Mouse (Mus musculus) gastrocnemius, adult 2 months (tissue): ENCODE data around the gene Tmem237. TPM values are rescaled to one million over a fixed set of nuclear protein-coding genes. Genes with fewer than 3 reads are reported as not detected.

Experiments used
- DNase-seq: peaks from one replicate; pipeline ENCODE4 v3.0.0; 2022
- H3K27ac ChIP-seq: fragments of 200-600 bp; 2 replicates; pipeline ENCODE4 v1.8.1; 2022; ENCODE audit warnings: mild to moderate bottlenecking
- H3K4me3 ChIP-seq: fragments of 200-600 bp; 2 replicates; pipeline ENCODE4 v1.8.1; 2022; ENCODE audit warnings: mild to moderate bottlenecking, moderate library complexity
- CTCF ChIP-seq: fragments of 200-600 bp; IDR thresholded peaks from 2 replicates; pipeline ENCODE4 v1.8.1; 2022; ENCODE audit warnings: antibody characterized with exemption, mild to moderate bottlenecking, moderate library complexity
- intact Hi-C: fragments of 180-260 bp; cut with DNase I; formaldehyde crosslinking; loops from one replicate; pipeline ENCODE4 v1.15.1; 2025
- long read RNA-seq, 2 experiments: library from polyadenylated mRNA; stranded (forward); transcript quantifications; one replicate each; pipeline ENCODE4 v2.0.0; 2021
- total RNA-seq, 2 experiments: library from RNA; stranded (reverse); gene quantifications; 2 replicates each; pipeline ENCODE4 v1.2.3; 2021

Tmem237 gene
- total RNA-seq = 1 to 10 TPM; 3.5 to 4.1 TPM
- long read RNA-seq, experiment 1 = 0 reads
- long read RNA-seq, experiment 2 = 0 reads

DNA sequence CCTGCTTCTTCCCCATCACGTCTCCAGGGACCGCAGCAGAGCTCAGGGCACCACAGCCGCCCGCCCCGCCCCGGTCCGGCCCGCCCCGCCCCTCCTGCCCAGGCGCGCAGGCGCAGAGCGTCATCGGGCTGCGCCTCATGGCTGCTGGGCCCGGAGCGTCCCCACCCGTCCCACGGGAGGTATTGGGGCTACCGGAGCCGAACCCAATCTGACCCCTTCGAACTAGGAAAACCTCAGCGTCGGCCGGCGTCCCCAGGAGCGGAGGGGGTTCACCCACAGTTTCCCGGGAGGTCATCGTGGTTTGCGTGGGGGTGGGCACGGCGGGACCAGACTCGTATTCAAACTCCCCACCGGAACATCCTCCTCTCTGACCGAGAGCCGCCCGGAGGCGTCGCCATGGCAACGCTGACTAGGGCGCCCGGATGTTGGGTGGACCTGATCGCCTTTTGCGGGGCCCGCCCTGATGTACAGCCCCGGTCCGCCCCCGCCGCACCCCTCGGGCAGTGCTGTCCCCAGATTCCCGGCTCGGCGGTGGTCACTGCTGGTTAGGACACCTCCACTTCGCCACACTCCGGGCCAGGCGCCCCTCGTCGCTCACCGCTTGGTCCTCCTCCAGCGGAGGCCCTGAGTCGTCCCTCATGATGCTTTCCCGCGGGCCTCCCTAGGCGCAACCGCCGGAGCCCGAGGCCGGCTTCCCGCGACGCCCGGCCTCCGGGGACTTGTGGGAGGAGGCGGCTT, at the start of gene Tmem237:
TSS of gene Tmem237 (minus strand) at position 689 of the 738 bp plus-strand sequence.
- DNase-seq = peak; percentile 95
- peak within 1 kb of the TSS; percentile 87 for H3K27ac ChIP-seq
- H3K4me3 ChIP-seq = peak within 1 kb of the TSS; percentile 90
- no peak for TF ChIP-seq CTCF
- intact Hi-C loops = no loop called here

DNA sequence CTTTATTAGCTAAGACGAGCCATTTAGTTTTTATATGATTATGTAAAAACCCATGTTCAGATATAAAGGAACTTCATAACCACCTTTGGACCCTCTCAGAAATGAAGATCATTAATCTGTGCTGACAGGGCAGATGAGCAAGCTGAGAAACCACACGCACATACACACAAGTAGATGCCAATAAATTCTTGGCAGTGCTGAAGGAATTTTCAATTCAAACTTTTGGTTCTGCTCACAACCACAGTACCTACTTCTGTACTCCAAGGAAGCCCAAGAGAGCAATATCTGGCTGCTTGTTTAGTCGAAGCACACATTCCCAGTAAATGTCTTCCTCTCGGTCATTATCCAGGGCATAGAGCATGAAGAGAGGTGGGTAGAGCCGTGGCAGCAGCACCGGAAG, 49.4 kb upstream of the Tmem237 start:
- H3K4me3 ChIP-seq = no peak overlapping the region
- no peak overlapping the region for H3K27ac ChIP-seq
- intact Hi-C loops = no loop called here
- TF ChIP-seq CTCF = no peak
- no peak for DNase-seq

DNA sequence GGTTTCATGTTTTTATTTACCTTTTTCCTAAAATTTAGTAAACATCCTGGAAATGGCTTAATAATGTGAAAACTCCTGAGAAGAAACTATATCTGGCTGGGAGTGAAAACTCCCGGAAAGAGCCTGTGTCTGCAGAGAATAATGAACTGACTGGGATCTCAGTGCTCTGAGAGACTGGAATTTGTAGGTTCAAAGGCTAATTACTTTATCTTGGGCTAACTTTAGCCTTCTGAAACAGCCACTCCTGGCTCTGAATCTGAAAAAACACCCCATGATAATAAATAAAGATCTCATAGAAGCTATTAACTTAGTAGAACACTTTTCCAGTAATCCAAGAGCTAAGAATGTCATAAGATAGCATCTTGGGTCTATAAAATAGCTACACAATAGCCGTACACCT, 48.3 kb upstream of the Tmem237 start:
- no peak for TF ChIP-seq CTCF
- intact Hi-C loops = no loop called here
- no peak overlapping the region for H3K27ac ChIP-seq
- no peak overlapping the region for H3K4me3 ChIP-seq
- no peak for DNase-seq

DNA sequence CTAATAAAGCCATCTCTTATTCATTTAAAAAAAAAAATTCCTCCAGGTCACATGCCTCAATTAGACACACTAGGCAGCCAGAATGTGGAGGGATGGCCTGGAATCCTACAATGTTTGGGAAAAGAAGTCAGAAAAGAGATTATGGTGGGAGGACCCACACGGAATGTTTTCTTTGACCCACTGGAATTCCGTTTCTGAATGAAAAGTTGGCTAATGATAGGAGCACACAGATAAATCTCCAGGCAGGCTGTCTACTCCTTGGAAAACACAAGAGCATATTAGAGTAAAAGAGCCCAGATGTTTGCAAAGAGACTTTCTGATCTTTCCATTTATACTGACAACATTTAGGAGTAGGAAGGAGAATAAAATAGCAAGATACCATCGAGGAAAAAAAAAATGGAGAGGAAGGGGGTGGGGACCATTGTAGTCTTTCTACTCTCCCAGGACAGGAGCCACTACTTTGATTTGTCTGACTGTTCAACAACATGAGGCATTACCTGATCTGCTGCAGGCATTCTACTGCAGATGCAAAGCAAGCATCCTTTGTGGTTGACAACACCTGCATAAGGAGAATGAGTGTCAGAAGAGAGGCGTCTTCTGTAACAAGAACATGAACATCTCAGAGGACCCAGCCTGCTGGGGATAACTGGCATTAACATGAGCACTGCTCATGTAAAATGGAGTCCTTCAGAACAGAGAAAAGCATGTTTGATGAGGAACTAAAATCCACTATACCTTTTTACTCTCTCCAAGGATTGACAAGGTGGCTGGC, 47.6 kb upstream of the Tmem237 start:
- TF ChIP-seq CTCF = no peak
- Histone ChIP-seq H3K27ac (no peak overlapping the region), H3K4me3 (no peak overlapping the region)
- intact Hi-C loops = no loop called here
- no peak for DNase-seq

DNA sequence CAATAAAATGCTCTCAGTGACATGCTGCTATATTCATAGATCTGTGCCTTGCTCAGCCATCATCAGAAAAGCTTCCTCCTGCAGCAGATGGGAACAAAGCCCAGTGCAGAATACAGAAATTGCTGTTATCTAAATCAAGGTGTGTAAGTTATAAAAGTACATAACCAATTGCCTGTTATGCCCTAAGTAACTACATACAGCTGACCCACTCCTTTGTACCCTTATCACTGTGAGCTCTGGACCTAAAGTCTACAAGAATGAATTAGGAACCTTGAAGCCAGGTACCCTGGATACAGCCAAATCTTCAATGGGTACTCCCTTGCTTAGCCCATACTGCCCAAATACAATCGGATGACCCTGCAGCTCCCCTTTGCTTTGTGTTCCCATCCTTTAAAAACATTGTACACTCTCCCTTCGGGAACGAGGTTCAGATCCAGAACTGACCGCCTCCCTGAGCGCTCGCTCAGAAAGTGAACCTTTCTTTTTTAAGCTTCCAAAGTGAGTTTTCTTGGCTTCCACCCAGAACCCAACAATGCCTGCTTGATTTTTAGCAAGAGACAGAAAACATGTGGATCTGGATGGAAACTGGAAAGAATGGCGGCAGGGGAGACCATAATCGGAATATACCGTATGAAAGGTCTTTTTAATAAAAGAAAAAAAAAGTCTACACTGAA, 46.2 kb upstream of the Tmem237 start:
- Histone ChIP-seq H3K4me3 (no peak overlapping the region), H3K27ac (no peak overlapping the region)
- intact Hi-C loops = no loop called here
- no peak for DNase-seq
- TF ChIP-seq CTCF = no peak

DNA sequence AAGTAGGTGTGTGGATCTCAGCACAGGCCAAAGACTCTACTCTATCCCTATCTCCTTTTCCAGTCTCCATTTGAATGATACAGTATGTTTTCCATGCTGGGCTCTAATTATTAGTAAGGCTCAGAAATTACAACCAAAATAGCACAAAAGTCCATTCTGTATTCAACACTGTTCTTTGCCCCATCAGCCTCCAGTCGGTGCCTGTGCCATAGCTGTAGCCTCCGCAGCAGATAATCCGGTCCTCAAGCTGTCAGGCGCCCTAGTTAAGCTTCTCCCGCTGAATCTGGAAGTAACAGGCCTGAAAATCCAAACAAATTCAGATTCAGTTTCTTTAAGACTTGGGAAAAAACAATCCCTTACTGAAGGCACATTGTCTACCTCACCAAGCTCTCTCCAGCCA, 43.7 kb upstream of the Tmem237 start:
- intact Hi-C loops = no loop called here

GRCm38 (mm10) chr1:59163030-59163461, 42.8 kb upstream of the Tmem237 start, which contains the start of gene Mpp4:
Gene Mpp4 (minus strand): TSS chr1:59163389.
- intact Hi-C loops = no loop called here
- peak; percentile 20 for DNase-seq
- H3K4me3 ChIP-seq = no peak within 1 kb of the TSS
- H3K27ac ChIP-seq = peak within 1 kb of the TSS; percentile 32; the same call in 1 of the 2 replicates
- TF ChIP-seq CTCF = no peak

More for the DNA sequence above, 43.7 kb upstream of the Tmem237 start:
- H3K4me3 ChIP-seq = no peak overlapping the region
- no peak overlapping the region for H3K27ac ChIP-seq
- DNase-seq = no peak
- no peak for TF ChIP-seq CTCF

DNA sequence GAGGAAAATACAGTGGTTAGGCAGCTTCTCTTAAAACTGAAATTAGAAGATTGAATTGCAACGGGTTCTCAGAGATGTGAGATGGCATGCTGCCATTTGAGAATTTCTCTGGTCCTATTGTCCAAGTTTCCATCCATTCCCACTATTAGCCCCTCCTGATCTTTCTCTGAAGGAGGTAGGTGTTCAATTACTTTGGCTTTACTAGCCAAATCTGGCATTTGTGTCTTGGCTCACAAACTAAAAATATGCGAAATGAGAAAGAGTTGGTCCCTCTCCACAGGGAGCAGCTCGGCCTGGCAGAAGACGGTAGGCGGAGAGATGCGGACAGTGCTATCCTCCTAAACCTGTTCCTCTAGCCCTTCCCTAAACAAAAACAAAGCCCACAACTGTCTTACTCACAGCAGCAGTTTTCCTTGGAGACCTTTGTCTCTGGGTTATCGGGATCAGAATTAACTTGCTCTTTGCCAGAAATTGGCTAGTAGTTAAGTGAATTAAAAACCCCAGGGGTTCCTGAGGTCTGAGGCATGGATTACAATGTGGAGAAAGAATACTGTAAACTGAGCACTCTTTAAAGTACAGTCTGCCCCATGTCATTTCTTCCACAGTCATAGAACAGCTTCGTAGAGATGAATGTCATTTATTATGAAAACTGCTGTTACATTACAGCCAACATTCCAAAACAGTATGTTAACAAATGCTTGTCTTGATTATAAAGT, 42.3 kb upstream of the Tmem237 start:
- H3K27ac ChIP-seq = peak overlapping the region; percentile 32; the same call in 1 of the 2 replicates

GRCm38 (mm10) chr1:59161396-59161795, 41.2 kb upstream of the Tmem237 start:
- intact Hi-C loops = no loop called here
- DNase-seq = no peak
- Histone ChIP-seq H3K4me3 (no peak overlapping the region), H3K27ac (peak overlapping the region; percentile 16; the same call in 1 of the 2 replicates)
- TF ChIP-seq CTCF = no peak

More for the DNA sequence above, 42.3 kb upstream of the Tmem237 start:
- TF ChIP-seq CTCF = no peak
- H3K4me3 ChIP-seq = no peak overlapping the region
- DNase-seq = no peak
- intact Hi-C loops = no loop called here

- intact Hi-C loops = no loop called here
- Histone ChIP-seq H3K4me3 (no peak overlapping the region), H3K27ac (no peak overlapping the region)
- no peak for TF ChIP-seq CTCF
- DNase-seq = no peak
These were observed 40.7 kb upstream of the Tmem237 start for GRCm38 (mm10) chr1:59160871-59161270.

GRCm38 (mm10) chr1:59159136-59159535, 38.9 kb upstream of the Tmem237 start:
- Histone ChIP-seq H3K27ac (no peak overlapping the region), H3K4me3 (no peak overlapping the region)
- intact Hi-C loops = no loop called here
- TF ChIP-seq CTCF = no peak
- no peak for DNase-seq

GRCm38 (mm10) chr1:59158498-59158897, 38.3 kb upstream of the Tmem237 start:
- H3K27ac ChIP-seq = no peak overlapping the region
- intact Hi-C loops = no loop called here
- DNase-seq = no peak
- TF ChIP-seq CTCF = no peak
- H3K4me3 ChIP-seq = no peak overlapping the region
